Comparison of ENCODE assay signal across 7 mouse cellular contexts in the genomic region with DNA sequence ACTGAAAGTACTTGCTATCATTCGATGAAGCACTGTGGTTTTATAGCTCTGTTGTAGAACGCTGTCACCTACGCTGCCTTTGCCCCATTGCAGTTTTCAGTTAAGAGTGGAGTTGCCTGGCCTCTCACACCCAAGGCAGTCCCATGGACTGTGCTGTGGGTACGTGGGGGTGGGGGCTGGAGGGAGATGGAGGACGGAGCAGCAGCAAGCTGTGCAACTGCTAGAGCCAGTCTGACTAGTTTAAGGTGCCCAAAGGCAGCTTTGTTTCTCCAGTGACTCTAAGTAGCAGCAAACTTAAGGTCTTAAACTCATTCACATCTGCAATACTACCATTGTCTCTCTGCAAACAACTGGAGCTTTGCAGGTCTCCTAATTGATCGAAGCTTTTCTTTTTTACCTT.
DNase-seq lines count a peak whose midpoint lies in the region; ATAC-seq lines count a peak whose summit lies in the region.

No protein-coding gene starts in this region.

- peak overlapping the region; percentile 38 for H3K4me2 ChIP-seq in lung, embryonic 15.5 days
- H3K4me2 ChIP-seq in kidney, embryonic 16.5 days (replicated peaks; ENCODE audit: low read depth, low read length) = no peak overlapping the region
- peak overlapping the region; percentile 17; the same call in 1 of the 2 replicates for H3K4me2 ChIP-seq in midbrain, embryonic 14.5 days (ENCODE audit: low read length)

- no peaks in the 10 kb centered on the region for H3K9me3 ChIP-seq in lung, embryonic 15.5 days
- no peaks in the 10 kb centered on the region for H3K9me3 ChIP-seq in kidney, embryonic 16.5 days (ENCODE audit: low read length)
- H3K9me3 ChIP-seq in midbrain, embryonic 14.5 days (ENCODE audit: control insufficient read depth, low read length) = no peaks in the 10 kb centered on the region

- H3K4me1 ChIP-seq in lung, embryonic 15.5 days = peaks cover 58% of the 10 kb centered on the region
- H3K4me1 ChIP-seq in kidney, embryonic 16.5 days (ENCODE audit: insufficient read depth, low read length) = peaks cover 52% of the 10 kb centered on the region
- peaks cover 49% of the 10 kb centered on the region for H3K4me1 ChIP-seq in midbrain, embryonic 14.5 days (ENCODE audit: control insufficient read depth, insufficient read depth, low read length)

- H3K36me3 ChIP-seq in lung, embryonic 15.5 days = no peaks in the 10 kb centered on the region
- no peaks in the 10 kb centered on the region for H3K36me3 ChIP-seq in kidney, embryonic 16.5 days (ENCODE audit: insufficient read depth, low read length)
- no peaks in the 10 kb centered on the region for H3K36me3 ChIP-seq in midbrain, embryonic 14.5 days (ENCODE audit: control insufficient read depth, insufficient read depth, low read length)

- ATAC-seq in lung, embryonic 15.5 days (ENCODE audit: borderline replicate concordance, extremely low read depth, low FRiP score, low TSS enrichment) = no peak
- no peak for ATAC-seq in kidney, embryonic 16.5 days (ENCODE audit: low FRiP score, low TSS enrichment)
- no peak for ATAC-seq in midbrain, embryonic 14.5 days (ENCODE audit: low FRiP score, low TSS enrichment)

- peak overlapping the region; percentile 85 for H3K27ac ChIP-seq in lung, embryonic 15.5 days
- H3K27ac ChIP-seq in kidney, embryonic 16.5 days (ENCODE audit: low read length) = peak overlapping the region; percentile 88
- no peak overlapping the region for H3K27ac ChIP-seq in midbrain, embryonic 14.5 days (replicated peaks; ENCODE audit: low read depth, low read length)

- H3K27me3 ChIP-seq in lung, embryonic 15.5 days = no peaks in the 10 kb centered on the region
- no peaks in the 10 kb centered on the region for H3K27me3 ChIP-seq in kidney, embryonic 16.5 days (ENCODE audit: insufficient read depth, low read length)
- H3K27me3 ChIP-seq in midbrain, embryonic 14.5 days (ENCODE audit: control insufficient read depth, insufficient read depth, low read length) = no peaks in the 10 kb centered on the region

- WGBS in lung, embryonic 15.5 days = 38% methylated on average over 6 of the region's 6 CpGs
- WGBS in kidney, embryonic 16.5 days = 34% methylated on average over 6 of the region's 6 CpGs
- WGBS in midbrain, embryonic 14.5 days = 24% methylated on average over 6 of the region's 6 CpGs

- H3K4me3 ChIP-seq in lung, embryonic 15.5 days = no peak overlapping the region
- H3K4me3 ChIP-seq in kidney, embryonic 16.5 days (ENCODE audit: low read length) = no peak overlapping the region
- no peak overlapping the region for H3K4me3 ChIP-seq in midbrain, embryonic 14.5 days (replicated peaks; ENCODE audit: low read depth, low read length)

- DNase-seq in lung, postnatal 25 days (ENCODE audit: low spot score) = no peak
- DNase-seq in fat pad, adult 2 months (ENCODE audit: extremely low read depth, low read depth, low spot score) = peak; percentile 92
- DNase-seq in midbrain, embryonic 14.5 days = no peak
- DNase-seq in layer of hippocampus, adult 9-10 months (ENCODE audit: low spot score) = no peak
- no peak for DNase-seq in frontal cortex, postnatal 10 days (ENCODE audit: low spot score in 2 of 2)

- no peak overlapping the region for H3K9ac ChIP-seq in lung, embryonic 15.5 days
- H3K9ac ChIP-seq in kidney, embryonic 16.5 days (replicated peaks; ENCODE audit: low read length) = no peak overlapping the region
- H3K9ac ChIP-seq in midbrain, embryonic 14.5 days (replicated peaks; ENCODE audit: low read length) = 0 out of 2 replicates have a peak overlapping the region, but pooled peaks have one; percentile 7
